Mouse (Mus musculus) bone marrow, adult 2 months (tissue): ENCODE data around the gene Slfn4.

Experiments used
- CTCF ChIP-seq: fragments of 200-500 bp; IDR thresholded peaks from 2 replicates; pipeline ENCODE4 v1.5.1; 2011; ENCODE audit warnings: low read length, control low read depth; ENCODE audit not compliant: control insufficient read depth, insufficient read depth
- POLR2A ChIP-seq: fragments of 200-500 bp; IDR thresholded peaks from 2 replicates; pipeline ENCODE4 v1.6.1; 2011; ENCODE audit warnings: low read depth, mild to moderate bottlenecking, control low read depth, low read length, borderline replicate concordance; ENCODE audit not compliant: control insufficient read depth

DNA sequence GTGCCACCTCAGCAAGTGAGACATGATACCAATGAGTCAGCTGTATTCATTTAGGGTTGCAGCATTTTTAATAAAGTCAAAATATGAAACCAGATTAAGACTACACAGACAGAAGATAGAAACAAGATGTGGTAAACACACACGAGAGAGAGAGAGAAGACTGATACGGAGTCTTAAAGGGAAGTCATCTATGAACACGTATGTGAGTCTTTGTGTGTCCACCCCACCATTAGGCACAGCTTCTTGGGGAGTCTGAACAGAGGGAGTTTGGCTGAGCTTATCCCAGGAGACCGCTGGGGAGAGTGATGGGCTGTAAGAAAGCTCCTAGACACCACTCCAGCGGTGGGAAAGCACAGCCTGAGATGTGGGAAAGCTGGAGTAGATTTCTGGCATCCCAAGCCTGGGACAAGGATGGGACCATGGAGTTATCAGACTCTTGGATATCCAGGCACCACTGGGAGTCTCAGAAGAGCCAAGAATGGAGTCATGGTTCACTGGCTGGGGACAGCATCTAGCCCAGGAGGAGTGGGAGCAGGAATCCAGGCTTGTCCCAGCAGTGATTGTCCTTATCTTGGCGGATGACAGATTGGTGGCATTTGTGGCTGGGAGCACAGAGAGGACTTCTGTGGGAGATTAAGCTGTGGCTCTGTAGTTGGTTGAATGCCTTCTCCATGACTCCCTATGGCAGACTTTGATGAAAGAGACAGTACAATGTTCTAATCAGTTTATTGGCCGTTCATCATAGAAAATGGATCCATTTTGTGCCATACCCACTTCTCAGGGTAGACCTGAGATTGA is 53.1 kb downstream of the Slfn4 start:
- TF ChIP-seq POLR2A (no peak), CTCF (no peak)
